In the genomic region with DNA sequence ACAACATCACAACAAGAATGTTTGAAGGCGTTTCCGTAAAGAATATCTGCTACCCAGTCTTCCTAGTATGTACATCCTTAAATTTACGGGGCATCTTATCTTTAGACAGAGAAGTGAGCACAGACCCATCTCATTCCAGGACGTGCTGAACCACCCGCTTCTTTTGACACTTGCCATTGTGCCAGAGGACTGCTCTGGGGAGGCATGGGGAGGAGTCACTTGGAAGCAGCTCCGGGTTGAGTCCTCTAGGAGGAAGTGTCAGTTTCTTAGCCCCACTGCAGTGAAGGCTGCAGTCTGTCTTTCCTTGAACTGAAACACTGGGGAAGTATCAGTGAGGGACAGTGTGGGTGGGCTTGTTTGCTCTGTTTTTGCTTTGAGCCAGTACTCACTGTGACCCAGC, we compare ENCODE assay signal across 8 mouse cellular contexts. TPM values are rescaled to one million over a fixed set of nuclear protein-coding genes. Genes with fewer than 3 reads are reported as not detected.
DNase-seq lines count a peak whose midpoint lies in the region; ATAC-seq and TF ChIP-seq lines count a peak whose summit lies in the region.

No protein-coding gene starts in this region.

- no peak for ATAC-seq in lung, postnatal 0 days
- ATAC-seq in limb, embryonic 14.5 days (ENCODE audit: low FRiP score, low read depth), result no peak
- ATAC-seq in stomach, embryonic 14.5 days (ENCODE audit: insufficient number of reproducible peaks, insufficient read depth, low FRiP score, low read depth), result 0 out of 2 replicates have a peak, but pooled peaks have one; percentile 8

- TF ChIP-seq EP300 in lung, postnatal 0 days (IDR thresholded peaks at IDR 0.05), result no peak

- TF ChIP-seq POLR2A in embryonic fibroblast, embryonic 13.5 days (IDR thresholded peaks at IDR 0.05; ENCODE audit: low read depth, low read length), result no peak
- TF ChIP-seq POLR2A in limb, embryonic 14.5 days (IDR thresholded peaks at IDR 0.05; ENCODE audit: borderline replicate concordance, extremely low read depth, insufficient read depth, insufficient read length), result no peak

- peak overlapping the region; percentile 57; the same call in 1 of the 2 replicates for H3K9ac ChIP-seq in lung, postnatal 0 days (replicated peaks; ENCODE audit: low read depth)
- peak overlapping the region; percentile 89 for H3K9ac ChIP-seq in limb, embryonic 14.5 days (ENCODE audit: low read depth, low read length, severe bottlenecking)
- H3K9ac ChIP-seq in stomach, embryonic 14.5 days (replicated peaks; ENCODE audit: low read depth, low read length), result peak overlapping the region; percentile 81

- peaks cover 3% of the 10 kb centered on the region; the same call in 1 of the 2 replicates for H3K4me1 ChIP-seq in lung, postnatal 0 days (ENCODE audit: insufficient read depth, low read depth, low read length)
- H3K4me1 ChIP-seq in embryonic fibroblast, embryonic 13.5 days (ENCODE audit: control insufficient read depth, insufficient read depth, low read length), result no peaks in the 10 kb centered on the region
- peaks cover 7% of the 10 kb centered on the region for H3K4me1 ChIP-seq in limb, embryonic 14.5 days (ENCODE audit: control insufficient read depth, insufficient read depth, low read length)
- peaks cover 11% of the 10 kb centered on the region for H3K4me1 ChIP-seq in stomach, embryonic 14.5 days (ENCODE audit: control insufficient read depth, insufficient read depth, low read length)

- WGBS in lung, postnatal 0 days, result 18% methylated on average over 6 of the region's 6 CpGs
- 43% methylated on average over 6 of the region's 6 CpGs for WGBS in limb, embryonic 14.5 days
- WGBS in stomach, embryonic 14.5 days, result 33% methylated on average over 6 of the region's 6 CpGs

- no peaks in the 10 kb centered on the region for H3K27me3 ChIP-seq in lung, postnatal 0 days (replicated peaks; ENCODE audit: insufficient read depth, low read length)
- H3K27me3 ChIP-seq in limb, embryonic 14.5 days (ENCODE audit: control insufficient read depth, insufficient read depth, low read length), result no peaks in the 10 kb centered on the region
- no peaks in the 10 kb centered on the region for H3K27me3 ChIP-seq in stomach, embryonic 14.5 days (ENCODE audit: control insufficient read depth, insufficient read depth, low read length)

- H3K4me3 ChIP-seq in lung, postnatal 0 days (ENCODE audit: low read depth, low read length), result peak overlapping the region; percentile 80
- peak overlapping the region; percentile 93 for H3K4me3 ChIP-seq in embryonic fibroblast, embryonic 13.5 days (ENCODE audit: insufficient read depth, low read length)
- peak overlapping the region; percentile 85 for H3K4me3 ChIP-seq in limb, embryonic 14.5 days (replicated peaks; ENCODE audit: low read length)
- peak overlapping the region; percentile 85 for H3K4me3 ChIP-seq in stomach, embryonic 14.5 days (ENCODE audit: low read depth, low read length)

- no peak for TF ChIP-seq CTCF in lung, postnatal 0 days (IDR thresholded peaks at IDR 0.05)
- TF ChIP-seq CTCF in embryonic fibroblast, embryonic 13.5 days (IDR thresholded peaks at IDR 0.05; ENCODE audit: borderline replicate concordance, insufficient read depth, low read length), result no peak

- no peaks in the 10 kb centered on the region for H3K9me3 ChIP-seq in lung, postnatal 0 days (ENCODE audit: low read length)
- no peaks in the 10 kb centered on the region for H3K9me3 ChIP-seq in limb, embryonic 14.5 days (ENCODE audit: control insufficient read depth, low read length)
- H3K9me3 ChIP-seq in stomach, embryonic 14.5 days (ENCODE audit: control insufficient read depth, low read depth, low read length), result no peaks in the 10 kb centered on the region

- peak overlapping the region; percentile 82 for H3K27ac ChIP-seq in lung, postnatal 0 days (ENCODE audit: low read length)
- H3K27ac ChIP-seq in embryonic fibroblast, embryonic 13.5 days (ENCODE audit: insufficient read depth, low read length), result no peak overlapping the region
- H3K27ac ChIP-seq in limb, embryonic 14.5 days (replicated peaks; ENCODE audit: low read depth, low read length), result no peak overlapping the region
- H3K27ac ChIP-seq in stomach, embryonic 14.5 days (ENCODE audit: low read length), result no peak overlapping the region

- DNase-seq in lung, postnatal 0 days (ENCODE audit: low spot score), result peak; percentile 42
- DNase-seq in lung, postnatal 25 days (ENCODE audit: low spot score), result no peak
- no peak for DNase-seq in limb, embryonic 14.5 days (ENCODE audit: low spot score)
- DNase-seq in urinary bladder, postnatal 36 days (ENCODE audit: low spot score in 2 of 2), result no peak
- no peak for DNase-seq in kidney, adult 11 months
- DNase-seq in thymus, postnatal 25 days, result no peak

- peak overlapping the region; percentile 91 for H3K4me2 ChIP-seq in lung, postnatal 0 days (replicated peaks; ENCODE audit: low read depth, low read length)
- peak overlapping the region; percentile 66 for H3K4me2 ChIP-seq in limb, embryonic 14.5 days (replicated peaks; ENCODE audit: low read depth, low read length, severe bottlenecking)
- H3K4me2 ChIP-seq in stomach, embryonic 14.5 days (replicated peaks; ENCODE audit: low read depth, low read length), result peak overlapping the region; percentile 88

- H3K36me3 ChIP-seq in lung, postnatal 0 days (ENCODE audit: insufficient read depth, low read length), result peaks cover 9% of the 10 kb centered on the region; the same call in 1 of the 2 replicates
- peaks cover 40% of the 10 kb centered on the region for H3K36me3 ChIP-seq in limb, embryonic 14.5 days (ENCODE audit: control insufficient read depth, insufficient read depth, low read length)
- peaks cover 35% of the 10 kb centered on the region for H3K36me3 ChIP-seq in stomach, embryonic 14.5 days (ENCODE audit: control insufficient read depth, insufficient read depth, low read length)

RNA-seq across cellular contexts. Expression of gene Exog, which starts 1.0 kb away (rescaled TPM):
- 6.9 and 7.4 TPM in 2 replicates for polyA plus RNA-seq in lung, postnatal 0 days (2015; fragmentation: Nextera tagmentation; extraction: Ambion mirVana)
- polyA plus RNA-seq in embryonic fibroblast, embryonic 13.5 days (2011; ENCODE audit: insufficient read length, low read depth, missing spikeins), result 7.9 and 8.3 TPM in 2 replicates
- polyA plus RNA-seq in limb, embryonic 14.5 days (2012; rRNA removed), result 14.4 and 15.0 TPM in 2 replicates
- polyA plus RNA-seq in limb, embryonic 14.5 days (2014; fragmentation: Nextera tagmentation; extraction: Ambion mirVana), result 28.5 and 33.0 TPM in 2 replicates
- 29.0 and 31.1 TPM in 2 replicates for polyA plus RNA-seq in stomach, embryonic 14.5 days (2014; fragmentation: Nextera tagmentation; extraction: Ambion mirVana)

RNA-seq across cellular contexts. Expression of gene Acvr2b, which starts 43.8 kb away (rescaled TPM):
- polyA plus RNA-seq in lung, postnatal 0 days (2015; fragmentation: Nextera tagmentation; extraction: Ambion mirVana), result 15.6 TPM in 2 replicates
- polyA plus RNA-seq in embryonic fibroblast, embryonic 13.5 days (2011; ENCODE audit: insufficient read length, low read depth, missing spikeins), result 0.90 and 1.2 TPM in 2 replicates
- 7.9 and 8.9 TPM in 2 replicates for polyA plus RNA-seq in limb, embryonic 14.5 days (2012; rRNA removed)
- polyA plus RNA-seq in limb, embryonic 14.5 days (2014; fragmentation: Nextera tagmentation; extraction: Ambion mirVana), result 18.9 and 23.8 TPM in 2 replicates
- 24.2 and 29.4 TPM in 2 replicates for polyA plus RNA-seq in stomach, embryonic 14.5 days (2014; fragmentation: Nextera tagmentation; extraction: Ambion mirVana)
